Mouse (Mus musculus) lung, embryonic 15.5 days (tissue): ENCODE results near the gene Sf3b3. TPM values are rescaled to one million over a fixed set of nuclear protein-coding genes. Genes with fewer than 3 reads are reported as not detected.
A peak's percentile ranks its signal among the peaks of the same experiment; 100 is the strongest.

Experiments used
- ATAC-seq: fragments of 200-750 bp; cut with Nextera tagmentation; 2 replicates; pipeline ENCODE4 v1.8.0; 2017; ENCODE audit warnings: moderate number of reproducible peaks, borderline replicate concordance; ENCODE audit not compliant: low FRiP score, low TSS enrichment; ENCODE audit errors: extremely low read depth
- H3K27ac ChIP-seq: fragments of 300-500 bp; sonication (generic); 2 replicates; pipeline ENCODE4 v1.5.1; 2015; ENCODE audit warnings: moderate library complexity, mild to moderate bottlenecking, inconsistent platforms
- H3K27me3 ChIP-seq: fragments of 300-500 bp; sonication (generic); 2 replicates; pipeline ENCODE4 v1.6.1; 2015; ENCODE audit warnings: inconsistent platforms
- H3K36me3 ChIP-seq: fragments of 300-500 bp; sonication (generic); 2 replicates; pipeline ENCODE4 v1.6.1; 2015; ENCODE audit warnings: inconsistent platforms
- H3K4me1 ChIP-seq: fragments of 300-500 bp; sonication (generic); 2 replicates; pipeline ENCODE4 v1.6.1; 2015; ENCODE audit warnings: inconsistent platforms
- H3K4me2 ChIP-seq: fragments of 300-500 bp; sonication (generic); 2 replicates; pipeline ENCODE4 v1.6.1; 2015; ENCODE audit warnings: inconsistent platforms, mild to moderate bottlenecking, moderate library complexity
- H3K4me3 ChIP-seq: fragments of 300-500 bp; sonication (generic); 2 replicates; pipeline ENCODE4 v1.5.1; 2015; ENCODE audit warnings: mild to moderate bottlenecking, inconsistent platforms
- H3K9ac ChIP-seq: fragments of 300-500 bp; sonication (generic); 2 replicates; pipeline ENCODE4 v1.6.1; 2015; ENCODE audit warnings: inconsistent platforms
- H3K9me3 ChIP-seq: fragments of 300-500 bp; sonication (generic); 2 replicates; pipeline ENCODE4 v1.6.1; 2016; ENCODE audit warnings: inconsistent platforms
- WGBS: fragments of 180-500 bp; shearing (Covaris S2); methylation state at CpG from one replicate; pipeline ENCODE4 v1.1.7; 2015; 5-methylcytosine and 5-hydroxymethylcytosine counted together
- polyA plus RNA-seq: library from polyadenylated mRNA; unstranded; fragments of >200 nt; fragmentation: Nextera tagmentation; extraction: Ambion mirVana; gene quantifications from 2 replicates; pipeline ENCODE4 v1.2.1, GENCODE M21; 2015

Gene Sf3b3
- polyA plus RNA-seq, 1 experiment from 2014 or later, result 146 TPM

GRCm38 (mm10) chr8:110844941-110845340, 1.6 kb downstream of the Sf3b3 start:
- peaks cover 50% of the 10 kb centered on the region for H3K36me3 ChIP-seq
- no peak for ATAC-seq
- peak overlapping the region; percentile 73 for H3K4me2 ChIP-seq
- WGBS, result 74% methylated on average over 3 of the region's 3 CpGs
- no peaks in the 10 kb centered on the region for H3K27me3 ChIP-seq
- no peaks in the 10 kb centered on the region for H3K9me3 ChIP-seq
- H3K27ac ChIP-seq, result no peak overlapping the region
- H3K4me3 ChIP-seq, result peak overlapping the region; percentile 64
- peaks cover 28% of the 10 kb centered on the region for H3K4me1 ChIP-seq
- H3K9ac ChIP-seq, result peak overlapping the region; percentile 96; the same call in 1 of the 2 replicates

GRCm38 (mm10) chr8:110843207-110843606, 3.4 kb downstream of the Sf3b3 start:
- no peak overlapping the region for H3K27ac ChIP-seq
- no peak overlapping the region for H3K4me3 ChIP-seq
- 87% methylated on average over 5 of the region's 5 CpGs for whole genome bisulfite sequencing
- H3K36me3 ChIP-seq, result peaks cover 64% of the 10 kb centered on the region
- H3K27me3 ChIP-seq, result no peaks in the 10 kb centered on the region
- peaks cover 24% of the 10 kb centered on the region for H3K4me1 ChIP-seq
- H3K9me3 ChIP-seq, result no peaks in the 10 kb centered on the region
- H3K9ac ChIP-seq, result no peak overlapping the region
- ATAC-seq, result no peak
- H3K4me2 ChIP-seq, result no peak overlapping the region

- no peak for ATAC-seq
- no peak overlapping the region for H3K27ac ChIP-seq
- H3K9ac ChIP-seq, result no peak overlapping the region
- no peak overlapping the region for H3K4me3 ChIP-seq
- no peaks in the 10 kb centered on the region for H3K27me3 ChIP-seq
- 80% methylated on average over 3 of the region's 3 CpGs for WGBS
- peaks cover 14% of the 10 kb centered on the region for H3K4me1 ChIP-seq
- H3K4me2 ChIP-seq, result no peak overlapping the region
- H3K9me3 ChIP-seq, result no peaks in the 10 kb centered on the region
- H3K36me3 ChIP-seq, result peaks cover 75% of the 10 kb centered on the region
Measured at GRCm38 (mm10) chr8:110842012-110842574, 4.5 kb downstream of the Sf3b3 start.

DNA sequence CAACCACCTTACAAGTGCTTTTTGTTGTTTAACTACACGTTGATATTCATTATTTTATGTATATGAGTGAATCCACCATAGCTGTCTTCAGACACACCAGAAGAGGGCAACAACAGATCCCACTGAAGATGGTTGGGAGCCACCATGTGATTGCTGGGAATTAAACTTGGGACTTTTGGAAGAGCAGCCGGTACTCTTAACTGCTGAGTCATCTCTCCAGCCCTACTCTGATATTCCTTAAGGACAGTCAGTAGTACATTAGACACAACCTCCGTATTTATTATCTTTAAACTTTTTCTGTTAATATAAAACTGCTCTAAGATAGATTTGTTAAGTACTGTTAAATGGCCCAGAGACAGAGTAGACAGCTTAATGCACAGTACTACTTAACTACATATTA, 14.6 kb downstream of the Sf3b3 start:
- Histone ChIP-seq H3K4me3 (no peak overlapping the region), H3K4me2 (no peak overlapping the region), H3K9me3 (no peaks in the 10 kb centered on the region), H3K4me1 (no peaks in the 10 kb centered on the region), H3K9ac (no peak overlapping the region), H3K36me3 (peaks cover 94% of the 10 kb centered on the region), H3K27ac (no peak overlapping the region), H3K27me3 (no peaks in the 10 kb centered on the region)
- ATAC-seq, result no peak
- WGBS, result 83% methylated on average over 3 of the region's 3 CpGs

DNA sequence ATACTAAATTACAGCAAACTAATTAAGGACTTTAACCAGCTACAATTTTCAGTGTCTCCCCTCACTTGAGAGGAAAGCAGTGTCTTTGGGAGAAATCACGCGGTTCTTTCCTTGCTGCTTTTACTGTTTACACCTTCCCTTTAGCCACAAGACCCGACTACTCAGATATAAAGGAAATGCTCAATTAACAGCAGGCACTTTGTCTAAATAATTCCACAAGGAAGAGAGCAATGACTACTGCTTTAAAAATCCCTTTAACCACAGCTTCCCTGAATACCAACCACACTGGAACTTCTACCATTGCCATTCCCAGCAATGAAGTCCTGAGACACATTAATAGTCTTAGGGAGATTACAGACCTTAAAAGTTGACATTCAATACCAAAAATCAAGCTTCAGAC, 18.1 kb downstream of the Sf3b3 start:
- Histone ChIP-seq H3K4me1 (no peaks in the 10 kb centered on the region), H3K4me2 (no peak overlapping the region), H3K4me3 (no peak overlapping the region), H3K27me3 (no peaks in the 10 kb centered on the region), H3K9ac (no peak overlapping the region), H3K27ac (no peak overlapping the region), H3K36me3 (peaks cover 95% of the 10 kb centered on the region), H3K9me3 (no peaks in the 10 kb centered on the region)
- 72% methylated on average over 3 of the region's 3 CpGs for WGBS
- ATAC-seq, result no peak

DNA sequence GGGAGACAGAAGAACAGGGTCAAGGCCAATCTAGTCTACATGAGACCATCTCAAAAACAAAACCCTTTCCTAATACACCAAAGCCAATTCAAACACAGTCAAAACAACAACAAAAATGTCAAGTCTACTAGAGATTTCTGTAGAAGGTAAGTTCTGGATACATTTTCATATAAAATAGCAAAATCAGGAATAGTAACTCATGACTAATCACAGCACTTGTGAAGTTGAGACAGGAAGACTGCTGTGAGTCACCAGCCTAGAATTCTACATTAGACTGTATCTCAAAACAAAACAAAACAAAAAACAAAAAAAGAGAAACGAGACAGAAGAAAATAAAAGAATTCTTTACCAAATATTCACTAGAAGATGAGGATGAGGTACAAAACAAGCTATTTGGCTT, 21.7 kb downstream of the Sf3b3 start:
- ATAC-seq, result no peak
- Histone ChIP-seq H3K9me3 (no peaks in the 10 kb centered on the region), H3K27ac (no peak overlapping the region), H3K4me3 (no peak overlapping the region), H3K27me3 (no peaks in the 10 kb centered on the region), H3K9ac (no peak overlapping the region), H3K36me3 (peaks cover 99% of the 10 kb centered on the region), H3K4me2 (no peak overlapping the region), H3K4me1 (no peaks in the 10 kb centered on the region)
- WGBS, result 71% methylated on average over 1 of the region's 1 CpGs

- 86% methylated on average over 3 of the region's 3 CpGs for WGBS
- no peak overlapping the region for H3K27ac ChIP-seq
Measured at GRCm38 (mm10) chr8:110821960-110822359, 24.6 kb downstream of the Sf3b3 start.

DNA sequence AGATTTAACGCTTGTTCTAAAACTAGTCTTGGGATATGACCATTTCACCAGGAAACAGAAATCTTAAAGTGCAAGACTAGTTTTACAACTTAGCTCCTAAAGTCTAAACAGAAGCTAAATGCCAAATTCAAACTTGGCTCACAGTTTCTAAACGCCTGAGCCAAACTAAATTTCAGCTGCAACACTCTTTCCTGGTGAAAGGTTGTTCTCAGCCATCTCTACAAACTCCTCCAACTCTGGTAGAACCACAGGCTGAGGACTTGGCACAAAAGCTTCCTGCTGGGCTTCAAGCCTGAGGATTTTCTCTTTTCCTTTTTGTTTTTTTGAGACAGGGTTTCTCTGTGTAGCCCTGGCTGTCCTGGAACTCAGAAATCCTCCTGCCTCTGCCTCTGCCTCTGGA, 26.3 kb downstream of the Sf3b3 start:
- no peak for ATAC-seq
- H3K27me3 ChIP-seq, result no peaks in the 10 kb centered on the region
- H3K27ac ChIP-seq, result no peak overlapping the region
- no peak overlapping the region for H3K4me3 ChIP-seq
- H3K9ac ChIP-seq, result no peak overlapping the region
- peaks cover 97% of the 10 kb centered on the region for H3K36me3 ChIP-seq
- no peaks in the 10 kb centered on the region for H3K9me3 ChIP-seq
- 93% methylated on average over 2 of the region's 2 CpGs for WGBS
- no peaks in the 10 kb centered on the region for H3K4me1 ChIP-seq
- H3K4me2 ChIP-seq, result no peak overlapping the region

More at GRCm38 (mm10) chr8:110821960-110822359, 24.6 kb downstream of the Sf3b3 start:
- H3K27me3 ChIP-seq, result no peaks in the 10 kb centered on the region
- no peak overlapping the region for H3K9ac ChIP-seq
- H3K4me3 ChIP-seq, result no peak overlapping the region
- no peaks in the 10 kb centered on the region for H3K9me3 ChIP-seq
- peaks cover 99% of the 10 kb centered on the region for H3K36me3 ChIP-seq
- H3K4me2 ChIP-seq, result no peak overlapping the region
- no peak for ATAC-seq
- H3K4me1 ChIP-seq, result no peaks in the 10 kb centered on the region

DNA sequence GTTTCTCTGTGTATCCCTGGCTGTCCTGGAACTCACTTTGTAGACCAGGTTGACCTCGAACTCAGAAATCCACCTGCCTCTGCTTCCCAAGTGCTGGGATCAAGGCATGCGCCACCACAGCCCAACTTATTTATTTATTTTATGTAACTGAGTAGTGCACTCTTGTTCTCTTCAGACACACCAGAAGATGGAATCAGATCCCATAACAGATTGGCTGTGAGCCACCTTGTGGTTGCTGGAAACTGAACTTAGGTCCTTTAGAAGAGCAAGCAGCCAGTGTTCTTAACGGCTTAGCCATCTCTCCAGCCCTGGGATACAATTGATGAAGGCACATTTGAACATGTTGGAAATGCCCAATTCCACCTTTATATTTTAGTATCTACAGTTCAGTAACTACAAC, 28.0 kb downstream of the Sf3b3 start:
- no peak overlapping the region for H3K4me3 ChIP-seq
- H3K27ac ChIP-seq, result no peak overlapping the region
- no peak overlapping the region for H3K9ac ChIP-seq
- 72% methylated on average over 3 of the region's 3 CpGs for WGBS
- no peaks in the 10 kb centered on the region for H3K4me1 ChIP-seq
- no peak for ATAC-seq
- peaks cover 97% of the 10 kb centered on the region for H3K36me3 ChIP-seq
- H3K27me3 ChIP-seq, result no peaks in the 10 kb centered on the region
- no peak overlapping the region for H3K4me2 ChIP-seq
- H3K9me3 ChIP-seq, result no peaks in the 10 kb centered on the region

GRCm38 (mm10) chr8:110816990-110817389, 29.6 kb downstream of the Sf3b3 start:
- Histone ChIP-seq H3K4me2 (no peak overlapping the region), H3K4me3 (no peak overlapping the region), H3K9me3 (no peaks in the 10 kb centered on the region), H3K27me3 (no peaks in the 10 kb centered on the region), H3K4me1 (no peaks in the 10 kb centered on the region), H3K27ac (no peak overlapping the region), H3K36me3 (peaks cover 97% of the 10 kb centered on the region), H3K9ac (no peak overlapping the region)
- 89% methylated on average over 1 of the region's 1 CpGs for WGBS
- no peak for ATAC-seq

GRCm38 (mm10) chr8:110815308-110815707, 31.3 kb downstream of the Sf3b3 start:
- Histone ChIP-seq H3K9me3 (no peaks in the 10 kb centered on the region), H3K4me3 (no peak overlapping the region), H3K27me3 (no peaks in the 10 kb centered on the region), H3K27ac (no peak overlapping the region), H3K4me1 (no peaks in the 10 kb centered on the region), H3K9ac (no peak overlapping the region), H3K36me3 (peaks cover 97% of the 10 kb centered on the region), H3K4me2 (no peak overlapping the region)
- WGBS, result 70% methylated on average over 3 of the region's 3 CpGs
- no peak for ATAC-seq

GRCm38 (mm10) chr8:110813081-110813812, 33.3 kb downstream of the Sf3b3 start:
- Histone ChIP-seq H3K36me3 (peaks cover 91% of the 10 kb centered on the region), H3K27ac (no peak overlapping the region), H3K4me1 (peaks cover 16% of the 10 kb centered on the region), H3K4me3 (no peak overlapping the region), H3K27me3 (no peaks in the 10 kb centered on the region), H3K4me2 (no peak overlapping the region), H3K9me3 (no peaks in the 10 kb centered on the region), H3K9ac (no peak overlapping the region)
- WGBS, result 85% methylated on average over 7 of the region's 7 CpGs
- no peak for ATAC-seq
